Mouse (Mus musculus) midbrain, embryonic 16.5 days (tissue): ENCODE measurements around the gene Ifi47. TPM values are rescaled to one million over a fixed set of nuclear protein-coding genes. Genes with fewer than 3 reads are reported as not detected.

Experiments used
- ATAC-seq: fragments of 200-750 bp; cut with Nextera tagmentation; 2 replicates; pipeline ENCODE4 v1.8.0; 2017; ENCODE audit warnings: moderate TSS enrichment
- H3K27ac ChIP-seq: fragments of 300-500 bp; sonication (generic); 2 replicates; pipeline ENCODE4 v1.5.1; 2014; ENCODE audit warnings: mild to moderate bottlenecking, low read length, mixed read lengths
- H3K27me3 ChIP-seq: fragments of 300-500 bp; sonication (generic); 2 replicates; pipeline ENCODE4 v1.6.1; 2014; ENCODE audit warnings: low read depth, low read length, mixed read lengths; ENCODE audit not compliant: control insufficient read depth, insufficient read depth
- H3K36me3 ChIP-seq: fragments of 300-500 bp; sonication (generic); 2 replicates; pipeline ENCODE4 v1.6.1; 2014; ENCODE audit warnings: mild to moderate bottlenecking, low read length, moderate library complexity, mixed read lengths; ENCODE audit not compliant: control insufficient read depth, insufficient read depth
- H3K4me1 ChIP-seq: fragments of 300-500 bp; sonication (generic); 2 replicates; pipeline ENCODE4 v1.6.1; 2014; ENCODE audit warnings: mild to moderate bottlenecking, low read length, mixed read lengths; ENCODE audit not compliant: control insufficient read depth, insufficient read depth
- H3K4me2 ChIP-seq: fragments of 300-500 bp; sonication (generic); 2 replicates; pipeline ENCODE4 v1.6.1; 2014; ENCODE audit warnings: mild to moderate bottlenecking, low read length, mixed read lengths
- H3K4me3 ChIP-seq: fragments of 300-500 bp; sonication (generic); 2 replicates; pipeline ENCODE4 v1.5.1; 2014; ENCODE audit warnings: low read depth, mild to moderate bottlenecking, low read length, moderate library complexity, mixed read lengths
- H3K9ac ChIP-seq: fragments of 300-500 bp; sonication (generic); 2 replicates; pipeline ENCODE4 v1.6.1; 2014; ENCODE audit warnings: low read depth, low read length, mixed read lengths
- H3K9me3 ChIP-seq: fragments of 300-500 bp; sonication (generic); replicated peaks from 2 replicates; pipeline ENCODE4 v1.6.1; 2014; ENCODE audit warnings: mild to moderate bottlenecking, low read length, mixed read lengths; ENCODE audit not compliant: control insufficient read depth, poor library complexity, severe bottlenecking
- WGBS: fragments of 180-500 bp; shearing (Covaris S2); extraction: QIAGEN DNeasy Blood & Tissue Kit; methylation state at CpG from one replicate; pipeline ENCODE4 v1.1.7; 2014; 5-methylcytosine and 5-hydroxymethylcytosine counted together
- polyA plus RNA-seq: library from polyadenylated mRNA; unstranded; fragments of >200 nt; fragmentation: Nextera tagmentation; extraction: Ambion mirVana; gene quantifications from 2 replicates; pipeline ENCODE4 v1.2.1, GENCODE M21; 2015

Gene Ifi47
- polyA plus RNA-seq, 1 experiment from 2014 or later, result 0.53 TPM

DNA sequence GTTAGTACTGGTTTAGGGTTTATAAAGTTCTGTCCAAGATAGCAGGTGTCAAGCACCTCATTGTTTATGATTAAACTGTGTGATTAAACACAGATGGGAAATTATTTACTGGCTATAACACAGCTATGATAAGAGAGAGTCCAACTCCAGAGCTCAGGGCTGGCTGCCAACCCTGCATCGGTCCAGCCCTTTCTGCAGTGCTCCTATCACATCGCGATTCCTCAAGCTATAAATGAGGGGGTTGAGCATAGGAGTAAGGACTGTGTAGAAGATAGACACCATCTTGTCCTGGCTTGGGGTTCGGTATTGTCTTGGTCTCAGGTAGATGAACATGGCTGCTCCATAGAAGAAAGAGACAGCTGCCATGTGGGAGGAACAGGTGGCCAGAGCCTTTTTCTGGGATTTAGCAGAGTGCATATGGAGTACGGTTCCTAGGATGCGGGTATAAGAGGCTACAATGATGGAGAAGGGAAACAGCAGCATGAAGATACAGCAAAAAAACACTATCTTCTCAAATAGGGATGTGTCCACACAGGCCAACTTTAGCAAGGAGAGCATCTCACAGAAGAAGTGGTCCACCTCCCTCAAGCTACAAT lies 36.3 kb downstream of the Ifi47 start:
- no peak overlapping the region for H3K4me2 ChIP-seq
- no peaks in the 10 kb centered on the region for H3K27me3 ChIP-seq
- H3K9ac ChIP-seq, result no peak overlapping the region
- 93% methylated on average over 6 of the region's 6 CpGs for WGBS
- H3K36me3 ChIP-seq, result no peaks in the 10 kb centered on the region
- no peaks in the 10 kb centered on the region for H3K9me3 ChIP-seq
- no peaks in the 10 kb centered on the region for H3K4me1 ChIP-seq
- no peak overlapping the region for H3K27ac ChIP-seq
- no peak overlapping the region for H3K4me3 ChIP-seq
- ATAC-seq, result no peak

DNA sequence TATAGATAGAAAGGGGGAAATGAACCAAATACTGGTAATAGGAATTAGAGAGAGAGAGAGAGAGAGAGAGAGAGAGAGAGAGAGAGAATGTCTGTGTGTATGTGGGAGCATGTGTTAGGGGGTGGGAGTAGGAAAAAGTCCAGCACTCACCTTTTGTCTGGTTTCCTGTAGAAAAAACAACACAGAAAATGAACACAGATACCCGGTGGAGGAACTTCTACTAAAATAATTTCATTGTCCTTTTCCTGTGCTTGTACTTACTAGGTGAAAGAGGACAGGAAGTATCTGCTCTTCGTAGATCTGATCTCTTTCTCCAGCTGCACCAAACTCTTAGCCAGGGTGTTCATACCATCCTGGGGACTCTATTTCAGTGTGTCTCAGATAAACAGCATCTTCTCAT lies 37.8 kb downstream of the Ifi47 start:
- no peak overlapping the region for H3K4me2 ChIP-seq
- no peaks in the 10 kb centered on the region for H3K27me3 ChIP-seq
- H3K9ac ChIP-seq, result no peak overlapping the region
- no peak for ATAC-seq
- no peaks in the 10 kb centered on the region for H3K4me1 ChIP-seq
- no peak overlapping the region for H3K27ac ChIP-seq
- no peaks in the 10 kb centered on the region for H3K9me3 ChIP-seq
- WGBS, result 90% methylated on average over 2 of the region's 2 CpGs
- no peak overlapping the region for H3K4me3 ChIP-seq
- no peaks in the 10 kb centered on the region for H3K36me3 ChIP-seq

DNA sequence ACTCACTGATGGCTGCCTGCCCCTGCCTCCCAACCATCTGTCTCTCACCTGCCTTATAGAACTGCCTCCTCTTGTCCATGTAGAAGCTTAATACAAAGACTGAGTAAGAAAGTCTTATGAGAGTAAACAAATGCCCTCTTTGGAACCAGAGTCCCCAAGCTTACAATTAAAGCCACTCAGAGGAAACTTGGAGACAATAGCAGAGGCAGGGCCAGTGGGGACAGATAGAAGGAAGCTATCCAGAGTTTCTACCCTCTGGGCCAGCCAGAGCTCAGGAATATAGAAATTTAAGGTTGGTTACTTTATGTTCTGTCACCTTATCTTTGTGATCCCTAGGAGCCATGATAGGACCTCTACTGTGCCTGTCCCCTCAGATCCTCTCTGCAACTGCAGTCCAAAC lies 38.4 kb downstream of the Ifi47 start, which contains the start of gene Olfr1396:
Gene Olfr1396, minus strand, starts transcription at position 101 of the 400 bp plus-strand sequence.
- no peak for ATAC-seq
- Histone ChIP-seq H3K4me3 (no peak within 1 kb of the TSS), H3K36me3 (no peaks in the 10 kb centered on the region), H3K27ac (no peak within 1 kb of the TSS), H3K4me1 (no peaks in the 10 kb centered on the region), H3K27me3 (no peaks in the 10 kb centered on the region), H3K9me3 (no peaks in the 10 kb centered on the region), H3K4me2 (no peak within 1 kb of the TSS), H3K9ac (no peak within 1 kb of the TSS)

DNA sequence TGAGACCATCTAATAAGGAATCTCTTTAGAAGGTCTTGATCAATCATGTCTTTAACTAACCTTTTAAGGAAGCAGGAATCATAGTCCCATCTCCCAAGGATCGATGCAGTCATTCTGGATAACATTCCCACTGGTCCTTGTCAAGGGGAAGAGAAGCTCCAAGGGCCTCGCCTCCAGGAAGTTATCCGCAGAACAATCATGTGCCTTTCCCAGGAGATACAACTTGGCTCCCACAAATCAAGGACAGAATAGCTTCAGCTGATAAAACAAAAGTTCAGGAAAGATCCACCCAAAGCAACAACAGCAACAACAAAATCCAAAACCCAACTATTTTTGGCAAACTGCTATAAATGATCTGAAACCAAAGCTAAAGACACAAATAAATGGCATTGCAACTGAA lies 43.2 kb downstream of the Ifi47 start:
- Histone ChIP-seq H3K4me2 (no peak overlapping the region), H3K4me1 (no peaks in the 10 kb centered on the region), H3K27ac (no peak overlapping the region), H3K9me3 (no peaks in the 10 kb centered on the region), H3K27me3 (no peaks in the 10 kb centered on the region), H3K36me3 (no peaks in the 10 kb centered on the region), H3K9ac (no peak overlapping the region), H3K4me3 (no peak overlapping the region)
- WGBS, result 90% methylated on average over 3 of the region's 3 CpGs
- no peak for ATAC-seq

DNA sequence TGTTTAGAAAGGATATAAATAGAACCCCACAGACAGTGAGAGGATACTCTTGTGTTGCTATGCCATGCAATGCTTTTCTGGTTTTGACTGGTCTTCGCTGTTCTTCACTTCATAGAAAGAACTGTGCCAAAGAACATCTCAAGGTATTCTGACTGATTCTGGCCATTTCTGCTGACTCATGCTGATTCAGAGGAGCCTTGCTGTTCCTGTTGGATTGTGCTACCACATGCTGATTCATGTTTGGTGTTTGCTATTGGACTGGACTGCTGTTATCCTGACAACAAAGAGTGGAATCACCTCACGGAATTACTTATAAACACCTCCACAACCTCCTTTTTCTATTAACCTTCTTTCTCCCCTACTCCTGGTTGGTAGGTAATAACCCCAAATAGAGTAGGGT lies 47.8 kb downstream of the Ifi47 start:
- no peak overlapping the region for H3K4me3 ChIP-seq
- no peaks in the 10 kb centered on the region for H3K27me3 ChIP-seq
- H3K36me3 ChIP-seq, result no peaks in the 10 kb centered on the region
- H3K27ac ChIP-seq, result no peak overlapping the region
- H3K9me3 ChIP-seq, result no peaks in the 10 kb centered on the region
- no peak for ATAC-seq
- no peaks in the 10 kb centered on the region for H3K4me1 ChIP-seq
- 84% methylated on average over 2 of the region's 2 CpGs for WGBS
- no peak overlapping the region for H3K9ac ChIP-seq
- H3K4me2 ChIP-seq, result no peak overlapping the region

DNA sequence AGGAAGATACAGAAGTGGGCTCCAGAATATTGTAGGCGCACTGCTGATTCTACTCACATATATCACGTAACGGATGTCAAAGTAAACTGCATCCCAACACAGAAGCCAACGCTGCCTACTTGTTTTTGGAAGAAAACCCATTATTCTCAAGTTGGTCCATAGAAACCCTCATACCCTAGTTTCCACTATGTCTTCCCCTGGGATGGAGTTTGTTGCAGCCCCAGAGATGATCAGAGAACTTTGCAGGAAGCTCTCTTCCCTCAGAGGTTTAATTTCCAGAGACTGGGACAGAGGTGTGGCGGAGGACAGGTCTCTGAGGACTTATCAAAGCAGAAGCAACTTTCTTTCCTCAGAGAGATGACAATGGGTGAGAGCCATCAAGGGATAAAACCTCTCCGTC lies 65.6 kb downstream of the Ifi47 start, which contains the start of gene Olfr1395:
Gene Olfr1395, plus strand, starts transcription at position 301 of the 400 bp plus-strand sequence.
- no peak within 1 kb of the TSS for H3K4me3 ChIP-seq
- no peak within 1 kb of the TSS for H3K9ac ChIP-seq
- H3K4me1 ChIP-seq, result no peaks in the 10 kb centered on the region
- no peak for ATAC-seq
- H3K27me3 ChIP-seq, result no peaks in the 10 kb centered on the region
- no peak within 1 kb of the TSS for H3K27ac ChIP-seq
- no peak within 1 kb of the TSS for H3K4me2 ChIP-seq
- 94% methylated on average over 6 of the region's 6 CpGs for WGBS
- no peaks in the 10 kb centered on the region for H3K36me3 ChIP-seq
- no peaks in the 10 kb centered on the region for H3K9me3 ChIP-seq

Other genes with a start within 250 kb of the Ifi47 start
- gene Gm12184, start 249.9 kb upstream of the Ifi47 start, polyA plus RNA-seq, result 1.3 and 1.8 TPM in 2 replicates
- 2.0 and 2.8 TPM in 2 replicates for gene Irgm1, start 204.9 kb upstream of the Ifi47 start, polyA plus RNA-seq
- gene Gm5431, start 174.4 kb upstream of the Ifi47 start, polyA plus RNA-seq, result 0.15 and 0.20 TPM in 2 replicates
- 1.1 and 1.2 TPM in 2 replicates for gene Psme2b, start 130.4 kb upstream of the Ifi47 start, polyA plus RNA-seq
- gene Olfr56, start 97.7 kb upstream of the Ifi47 start, polyA plus RNA-seq, result not detected in 2 replicates
- 0.24 and 0.28 TPM in 2 replicates for gene 9930111J21Rik1, start 97.2 kb upstream of the Ifi47 start, polyA plus RNA-seq
- gene Gm12185, start 84.4 kb upstream of the Ifi47 start, polyA plus RNA-seq, result not detected in 2 replicates
- not detected in 2 replicates for gene Tgtp1, start 82.4 kb upstream of the Ifi47 start, polyA plus RNA-seq
- 0.23 and 0.35 TPM in 2 replicates for gene 9930111J21Rik2, start 25.3 kb upstream of the Ifi47 start, polyA plus RNA-seq
- not detected in 2 replicates for gene Tgtp2, start 12.4 kb upstream of the Ifi47 start, polyA plus RNA-seq
- not detected in 2 replicates for gene Olfr1396, start 38.3 kb downstream of the Ifi47 start, polyA plus RNA-seq
- not detected in 2 replicates for gene Olfr1395, start 65.7 kb downstream of the Ifi47 start, polyA plus RNA-seq
- not detected in 2 replicates for gene Olfr1394, start 77.8 kb downstream of the Ifi47 start, polyA plus RNA-seq
- 0.10 and 0.39 TPM in 2 replicates for gene Btnl9, start 110.6 kb downstream of the Ifi47 start, polyA plus RNA-seq
- 38.6 and 43.4 TPM in 2 replicates for gene Zfp62, start 126.7 kb downstream of the Ifi47 start, polyA plus RNA-seq
- 33.5 and 34.3 TPM in 2 replicates for gene Mgat1, start 167.6 kb downstream of the Ifi47 start, polyA plus RNA-seq
- gene Olfr1393, start 201.7 kb downstream of the Ifi47 start, polyA plus RNA-seq, result not detected in 2 replicates
- gene Olfr1392, start 208.7 kb downstream of the Ifi47 start, polyA plus RNA-seq, result not detected in 2 replicates
- gene Olfr10, start 228.2 kb downstream of the Ifi47 start, polyA plus RNA-seq, result not detected in 2 replicates
- gene Olfr1391, start 246.2 kb downstream of the Ifi47 start, polyA plus RNA-seq, result not detected in 2 replicates